Mouse (Mus musculus) intestine, embryonic 14.5 days (tissue): ENCODE results near the gene Adcy7. TPM values are rescaled to one million over a fixed set of nuclear protein-coding genes. Genes with fewer than 3 reads are reported as not detected.

ENCODE experiments used
- ATAC-seq: fragments of 200-750 bp; cut with Nextera tagmentation; replicated peaks from 2 replicates; pipeline ENCODE4 v1.8.0; 2017; ENCODE audit warnings: low read depth, moderate number of reproducible peaks, moderate TSS enrichment, moderate library complexity; ENCODE audit not compliant: low FRiP score, low TSS enrichment
- DNase-seq: peaks from one replicate; pipeline ENCODE4 v3.0.0-alpha.2; 2018; ENCODE audit warnings: low spot score
- H3K27ac ChIP-seq: fragments of 300-500 bp; sonication (generic); 2 replicates; pipeline ENCODE4 v1.5.1; 2014; ENCODE audit warnings: low read depth, mild to moderate bottlenecking, control low read depth
- H3K27me3 ChIP-seq: fragments of 300-500 bp; sonication (generic); replicated peaks from 2 replicates; pipeline ENCODE4 v1.6.1; 2014; ENCODE audit warnings: low read length, control low read depth; ENCODE audit not compliant: control insufficient read depth, insufficient read depth
- H3K36me3 ChIP-seq: fragments of 300-500 bp; sonication (generic); 2 replicates; pipeline ENCODE4 v1.6.1; 2014; ENCODE audit warnings: low read length, control low read depth; ENCODE audit not compliant: control insufficient read depth, insufficient read depth
- H3K4me1 ChIP-seq: fragments of 300-500 bp; sonication (generic); replicated peaks from 2 replicates; pipeline ENCODE4 v1.6.1; 2014; ENCODE audit warnings: low read length, control low read depth, mixed read lengths; ENCODE audit not compliant: control insufficient read depth, insufficient read depth
- H3K4me2 ChIP-seq: fragments of 300-500 bp; sonication (generic); 2 replicates; pipeline ENCODE4 v1.6.1; 2014; ENCODE audit warnings: low read length
- H3K4me3 ChIP-seq: fragments of 300-500 bp; sonication (generic); 2 replicates; pipeline ENCODE4 v1.5.1; 2014; ENCODE audit warnings: low read depth, low read length, control low read depth, mixed read lengths
- H3K9ac ChIP-seq: fragments of 300-500 bp; sonication (generic); 2 replicates; pipeline ENCODE4 v1.6.1; 2014; ENCODE audit warnings: mild to moderate bottlenecking, low read length
- H3K9me3 ChIP-seq: fragments of 300-500 bp; sonication (generic); 2 replicates; pipeline ENCODE4 v1.6.1; 2016; ENCODE audit warnings: low read length, control low read depth; ENCODE audit not compliant: control insufficient read depth
- WGBS: fragments of 180-500 bp; shearing (Covaris S2); extraction: QIAGEN DNeasy Blood & Tissue Kit; methylation state at CpG from one replicate; pipeline ENCODE4 v1.1.7; 2014; 5-methylcytosine and 5-hydroxymethylcytosine counted together
- polyA plus RNA-seq: library from polyadenylated mRNA; unstranded; fragments of >200 nt; fragmentation: Nextera tagmentation; extraction: Ambion mirVana; gene quantifications from 2 replicates; pipeline ENCODE4 v1.2.1, GENCODE M21; 2014

Adcy7 gene
- polyA plus RNA-seq, 1 experiment from 2014 or later = 2.3 TPM

- H3K36me3 ChIP-seq = no peaks in the 10 kb centered on the region
- H3K4me1 ChIP-seq = peaks cover 10% of the 10 kb centered on the region; the same call in 1 of the 2 replicates
- H3K9me3 ChIP-seq = no peaks in the 10 kb centered on the region
- no peaks in the 10 kb centered on the region for H3K27me3 ChIP-seq
- no peak overlapping the region for H3K9ac ChIP-seq
- H3K4me3 ChIP-seq = no peak overlapping the region
- no peak overlapping the region for H3K4me2 ChIP-seq
- DNase-seq (no peak), ATAC-seq (no peak)
- no peak overlapping the region for H3K27ac ChIP-seq
- 92% methylated on average over 8 of the region's 8 CpGs for WGBS
Measured at GRCm38 (mm10) chr8:88315302-88315701, 43.1 kb downstream of the Adcy7 start.

DNA sequence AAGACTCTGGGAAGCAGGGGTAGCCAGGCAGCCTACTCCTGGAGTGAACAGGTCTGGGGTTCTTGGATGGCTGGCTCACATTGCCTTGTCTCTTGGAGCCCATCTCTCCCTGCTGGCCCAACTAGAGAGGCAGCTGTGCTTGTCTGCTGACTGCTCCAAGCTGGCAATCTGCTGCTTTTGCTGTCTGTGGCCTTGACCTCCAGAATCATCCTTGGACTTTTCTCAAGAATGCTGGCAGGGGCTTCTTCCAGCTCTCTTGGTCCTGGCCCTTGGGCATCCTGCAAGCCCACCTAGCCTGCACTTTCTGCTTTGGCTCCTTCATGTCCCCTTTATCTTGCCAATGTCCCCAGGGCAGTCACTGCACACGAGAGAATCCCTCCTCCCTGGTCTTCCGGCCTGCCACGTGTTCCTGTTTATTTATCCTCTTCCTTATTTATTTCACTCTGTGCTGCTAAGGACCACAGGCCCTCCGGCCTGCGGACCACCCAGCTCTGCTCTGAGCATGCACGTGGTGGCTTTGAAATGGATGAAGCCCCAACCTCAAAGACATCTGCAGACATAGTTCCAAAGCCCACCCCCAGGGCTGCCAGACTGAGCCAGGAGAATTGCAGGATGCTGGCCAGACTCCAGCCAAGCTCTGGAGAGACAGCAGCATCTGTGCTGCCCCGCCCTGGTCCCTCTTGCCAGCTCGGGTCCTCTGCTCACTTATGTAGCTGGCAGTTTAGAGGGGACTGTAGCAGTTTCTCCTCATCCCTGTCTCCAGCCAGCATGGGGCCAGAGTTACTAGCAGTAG is 44.1 kb downstream of the Adcy7 start:
- no peak for DNase-seq
- Histone ChIP-seq H3K9ac (no peak overlapping the region), H3K27me3 (no peaks in the 10 kb centered on the region), H3K4me1 (peaks cover 10% of the 10 kb centered on the region; the same call in 1 of the 2 replicates), H3K9me3 (no peaks in the 10 kb centered on the region), H3K4me3 (no peak overlapping the region), H3K36me3 (no peaks in the 10 kb centered on the region), H3K4me2 (no peak overlapping the region), H3K27ac (no peak overlapping the region)
- ATAC-seq = peak; percentile 63
- WGBS = 13% methylated on average over 8 of the region's 8 CpGs

GRCm38 (mm10) chr8:88317341-88317740 is 45.1 kb downstream of the Adcy7 start:
- no peak for ATAC-seq
- no peaks in the 10 kb centered on the region for H3K9me3 ChIP-seq
- no peaks in the 10 kb centered on the region for H3K27me3 ChIP-seq
- no peak overlapping the region for H3K4me3 ChIP-seq
- H3K9ac ChIP-seq = no peak overlapping the region
- H3K36me3 ChIP-seq = no peaks in the 10 kb centered on the region
- H3K4me1 ChIP-seq = peaks cover 10% of the 10 kb centered on the region; the same call in 1 of the 2 replicates
- H3K27ac ChIP-seq = no peak overlapping the region
- H3K4me2 ChIP-seq = no peak overlapping the region
- no peak for DNase-seq
- WGBS = 56% methylated on average over 5 of the region's 5 CpGs

DNA sequence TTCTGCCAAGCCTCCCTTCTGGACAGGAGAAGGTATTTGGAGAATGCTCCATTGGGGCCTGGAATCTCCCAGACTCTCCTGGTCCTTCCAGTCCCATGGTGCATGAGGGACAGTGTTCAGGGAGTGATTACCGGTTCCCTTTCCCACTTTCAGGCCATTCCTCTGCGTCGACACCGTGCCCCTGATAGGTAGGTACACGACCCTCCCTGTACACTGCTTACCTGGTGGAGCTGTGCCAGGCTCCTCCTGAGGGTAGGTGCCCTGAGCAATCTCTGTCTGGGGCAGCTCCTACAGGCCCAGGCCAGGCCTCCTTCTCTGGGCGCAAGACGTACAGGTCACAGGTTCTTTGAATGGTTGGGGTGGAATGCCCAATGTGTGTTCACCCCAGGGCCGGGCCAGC is 45.9 kb downstream of the Adcy7 start:
- H3K27ac ChIP-seq = no peak overlapping the region
- H3K9ac ChIP-seq = no peak overlapping the region
- H3K36me3 ChIP-seq = no peaks in the 10 kb centered on the region
- DNase-seq = no peak
- H3K4me3 ChIP-seq = no peak overlapping the region
- H3K4me1 ChIP-seq = peaks cover 10% of the 10 kb centered on the region; the same call in 1 of the 2 replicates
- H3K4me2 ChIP-seq = no peak overlapping the region
- H3K27me3 ChIP-seq = no peaks in the 10 kb centered on the region
- ATAC-seq = no peak
- no peaks in the 10 kb centered on the region for H3K9me3 ChIP-seq
- 94% methylated on average over 8 of the region's 8 CpGs for WGBS

DNA sequence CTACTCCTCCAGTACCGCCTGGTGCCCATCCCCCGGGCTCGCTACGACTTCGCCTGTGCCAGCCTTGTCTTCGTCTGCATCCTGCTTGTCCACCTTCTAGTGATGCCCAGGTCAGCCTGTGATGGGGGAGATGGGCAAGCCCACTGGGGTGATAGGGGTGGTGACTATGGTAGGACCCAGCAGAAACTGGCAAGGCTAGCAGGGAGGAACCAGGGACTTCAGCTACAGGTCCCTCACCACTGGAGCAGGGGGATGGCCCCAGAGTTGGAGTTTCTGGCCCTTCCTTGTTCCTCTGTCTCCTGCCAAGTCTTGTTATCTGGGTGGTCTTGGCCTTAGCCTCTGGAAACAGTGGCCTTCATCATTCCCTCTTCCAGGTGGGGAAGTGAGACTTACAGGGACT is 47.9 kb downstream of the Adcy7 start:
- Histone ChIP-seq H3K27ac (no peak overlapping the region), H3K9me3 (no peaks in the 10 kb centered on the region), H3K27me3 (no peaks in the 10 kb centered on the region), H3K36me3 (peaks cover under 1% of the 10 kb centered on the region; the same call in 1 of the 2 replicates), H3K9ac (no peak overlapping the region), H3K4me2 (no peak overlapping the region), H3K4me3 (no peak overlapping the region), H3K4me1 (peaks cover 10% of the 10 kb centered on the region; the same call in 1 of the 2 replicates)
- no peak for DNase-seq
- ATAC-seq = no peak
- 93% methylated on average over 6 of the region's 6 CpGs for WGBS

DNA sequence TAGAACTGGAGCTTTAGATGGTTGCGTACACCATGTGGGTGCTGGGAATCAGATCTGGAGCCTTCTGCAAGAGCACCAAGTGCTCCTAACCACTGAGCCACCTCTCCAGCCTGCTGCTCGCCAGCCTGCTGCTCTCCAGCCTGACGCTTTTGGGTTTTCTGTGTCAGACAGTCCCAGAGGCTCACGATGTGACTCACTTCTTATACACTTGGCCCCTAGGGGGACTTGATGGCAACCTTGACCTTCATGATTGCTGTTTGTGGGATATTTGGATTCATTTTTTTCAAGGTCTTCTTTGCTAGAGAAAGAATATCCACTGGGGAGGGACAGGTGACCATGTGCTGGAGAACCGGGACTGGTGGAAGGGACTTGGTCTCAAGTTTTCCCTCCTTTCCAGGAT is 49.2 kb downstream of the Adcy7 start:
- no peak for DNase-seq
- Histone ChIP-seq H3K4me1 (peaks cover 8% of the 10 kb centered on the region; the same call in 1 of the 2 replicates), H3K4me3 (no peak overlapping the region), H3K4me2 (no peak overlapping the region), H3K36me3 (peaks cover 12% of the 10 kb centered on the region), H3K27me3 (no peaks in the 10 kb centered on the region), H3K27ac (no peak overlapping the region), H3K9ac (no peak overlapping the region), H3K9me3 (no peaks in the 10 kb centered on the region)
- no peak for ATAC-seq
- 94% methylated on average over 5 of the region's 5 CpGs for WGBS

- no peak overlapping the region for H3K27ac ChIP-seq
- H3K4me3 ChIP-seq = no peak overlapping the region
- peaks cover 31% of the 10 kb centered on the region for H3K36me3 ChIP-seq
- no peak overlapping the region for H3K9ac ChIP-seq
- no peaks in the 10 kb centered on the region for H3K9me3 ChIP-seq
- no peaks in the 10 kb centered on the region for H3K27me3 ChIP-seq
- 96% methylated on average over 5 of the region's 5 CpGs for WGBS
- 0 out of 2 replicates have a peak, but pooled peaks cover 2% of the 10 kb centered on the region for H3K4me1 ChIP-seq
- DNase-seq (no peak), ATAC-seq (no peak)
- H3K4me2 ChIP-seq = no peak overlapping the region
Measured at GRCm38 (mm10) chr8:88323523-88323922, 51.3 kb downstream of the Adcy7 start.

DNA sequence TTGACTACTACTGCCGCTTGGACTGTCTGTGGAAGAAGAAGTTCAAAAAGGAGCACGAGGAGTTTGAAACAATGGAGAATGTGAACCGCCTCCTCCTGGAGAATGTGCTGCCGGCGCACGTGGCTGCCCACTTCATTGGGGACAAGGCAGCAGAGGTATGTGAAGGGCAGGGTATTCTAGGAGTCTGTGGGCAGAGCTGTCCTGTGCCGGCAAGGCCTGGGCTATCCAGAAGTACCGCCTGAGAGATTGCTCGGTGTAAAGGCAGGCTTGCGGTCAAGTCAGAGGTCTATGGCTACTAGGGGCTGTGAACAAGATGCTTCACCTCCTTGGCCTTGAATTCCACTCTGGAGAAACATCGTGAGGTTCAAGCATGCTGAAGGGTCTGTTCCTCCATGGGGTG is 52.6 kb downstream of the Adcy7 start:
- 81% methylated on average over 11 of the region's 11 CpGs for WGBS
- Histone ChIP-seq H3K4me1 (0 out of 2 replicates have a peak, but pooled peaks cover 2% of the 10 kb centered on the region), H3K9me3 (no peaks in the 10 kb centered on the region), H3K36me3 (peaks cover 44% of the 10 kb centered on the region), H3K4me3 (no peak overlapping the region), H3K9ac (no peak overlapping the region), H3K27me3 (no peaks in the 10 kb centered on the region), H3K27ac (no peak overlapping the region), H3K4me2 (no peak overlapping the region)
- ATAC-seq = no peak
- DNase-seq = no peak

- DNase-seq (no peak), ATAC-seq (no peak)
- 26% methylated on average over 5 of the region's 5 CpGs for WGBS
- no peak overlapping the region for H3K4me3 ChIP-seq
- H3K27me3 ChIP-seq = no peaks in the 10 kb centered on the region
- H3K36me3 ChIP-seq = peaks cover 49% of the 10 kb centered on the region
- 0 out of 2 replicates have a peak, but pooled peaks cover 2% of the 10 kb centered on the region for H3K4me1 ChIP-seq
- no peak overlapping the region for H3K27ac ChIP-seq
- no peaks in the 10 kb centered on the region for H3K9me3 ChIP-seq
- H3K4me2 ChIP-seq = no peak overlapping the region
- no peak overlapping the region for H3K9ac ChIP-seq
Measured at GRCm38 (mm10) chr8:88325251-88325650, 53.0 kb downstream of the Adcy7 start.
